Comparison of ENCODE assay signal across 27 mouse cellular contexts in genomic region chr8:111701380-111701779, GRCm38 (mm10). TPM values are rescaled to one million over a fixed set of nuclear protein-coding genes. Genes with fewer than 3 reads are reported as not detected.
"Had no signal": no experiment of that assay in that cellular context is flagged by ENCODE, and none has a peak within 500 bp of the region (broad histone marks: within the 10 kb centered on the region; RNA-seq: fewer than 3 reads in every experiment).

No protein-coding gene starts in this region.

- H3K9me3 ChIP-seq: lung, embryonic 15.5 days; midbrain, embryonic 12.5 days; midbrain, embryonic 15.5 days; neural tube, embryonic 12.5 days; neural tube, embryonic 15.5 days had no signal

- H3K9ac ChIP-seq: liver, embryonic 14.5 days; lung, embryonic 15.5 days; midbrain, embryonic 12.5 days; midbrain, embryonic 15.5 days; neural tube, embryonic 12.5 days; neural tube, embryonic 15.5 days had no signal

- H3K4me2 ChIP-seq: lung, embryonic 15.5 days; midbrain, embryonic 12.5 days; midbrain, embryonic 15.5 days; neural tube, embryonic 12.5 days; neural tube, embryonic 15.5 days had no signal

- H3K4me1 ChIP-seq: lung, embryonic 15.5 days; midbrain, embryonic 12.5 days; midbrain, embryonic 15.5 days; neural tube, embryonic 12.5 days; neural tube, embryonic 15.5 days had no signal

- ATAC-seq: midbrain, embryonic 15.5 days had no signal

- DNase-seq: kidney, adult 18-20 months; layer of hippocampus, adult 9-11 months; layer of hippocampus, postnatal 36 days; lung, adult 18-20 months; lung, postnatal 10 days; right cerebral cortex, adult 18-20 months; right cerebral cortex, postnatal 14 days; right cerebral cortex, postnatal 4 days; thymus, adult 2 months; thymus, postnatal 14 days; thymus, postnatal 4 days had no signal

- H3K4me3 ChIP-seq: layer of hippocampus, adult 2 months; left cerebral cortex, adult 2 months; lung, embryonic 15.5 days; midbrain, embryonic 12.5 days; midbrain, embryonic 15.5 days; neural tube, embryonic 12.5 days; neural tube, embryonic 15.5 days had no signal

- H3K36me3 ChIP-seq: lung, embryonic 15.5 days; midbrain, embryonic 12.5 days; midbrain, embryonic 15.5 days; neural tube, embryonic 12.5 days; neural tube, embryonic 15.5 days had no signal

- H3K27me3 ChIP-seq: lung, embryonic 15.5 days; midbrain, embryonic 12.5 days; midbrain, embryonic 15.5 days; neural tube, embryonic 12.5 days; neural tube, embryonic 15.5 days had no signal

- H3K27ac ChIP-seq: kidney, postnatal 0 days; layer of hippocampus, adult 2 months; left cerebral cortex, adult 2 months; liver, embryonic 14.5 days; lung, embryonic 15.5 days; macrophage; midbrain, embryonic 12.5 days; midbrain, embryonic 15.5 days; neural tube, embryonic 12.5 days; neural tube, embryonic 15.5 days had no signal

RNA-seq across cellular contexts. Expression of gene Ctrb1, which starts 10.6 kb away (rescaled TPM):
- total RNA-seq: layer of hippocampus, adult 2 months; layer of hippocampus, postnatal 36 days; left cerebral cortex, adult 2 months; left cerebral cortex, postnatal 10 days; left cerebral cortex, postnatal 36 days; megakaryocyte, adult 5-6 weeks had no signal
- polyA plus RNA-seq: kidney, embryonic 14.5 days; kidney, postnatal 0 days; limb, embryonic 11.5 days; macrophage; midbrain, embryonic 12.5 days; neural tube, embryonic 12.5 days; neural tube, embryonic 15.5 days; stomach, embryonic 14.5 days had no signal

RNA-seq across cellular contexts. Expression of gene Bcar1, which starts 42.2 kb away (rescaled TPM):
- total RNA-seq: megakaryocyte, adult 5-6 weeks had no signal
